Mouse (Mus musculus): ENCODE results near the gene Chit1.

The Chit1 gene

DNA sequence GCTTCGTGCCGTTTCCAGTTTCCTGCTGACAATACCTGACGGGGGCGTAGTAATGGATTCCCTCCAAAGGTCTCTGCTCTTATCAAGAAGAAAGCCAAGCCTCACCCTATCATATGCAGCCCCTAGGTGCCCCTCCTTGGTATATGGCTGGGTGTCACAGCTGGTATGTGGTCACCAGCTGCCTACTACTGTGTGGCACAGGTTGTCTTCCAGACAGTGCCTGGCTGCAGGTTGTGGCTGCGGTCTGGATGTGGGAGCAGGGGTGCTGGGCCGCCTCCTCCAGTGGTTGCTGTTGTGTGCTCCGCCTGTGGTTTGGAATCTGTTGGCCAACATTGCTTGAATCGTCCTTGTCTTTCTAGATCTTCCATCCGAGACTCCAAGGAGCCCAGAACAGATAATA is 39.7 kb downstream of the Chit1 start:
- DNase-seq: no peak

DNA sequence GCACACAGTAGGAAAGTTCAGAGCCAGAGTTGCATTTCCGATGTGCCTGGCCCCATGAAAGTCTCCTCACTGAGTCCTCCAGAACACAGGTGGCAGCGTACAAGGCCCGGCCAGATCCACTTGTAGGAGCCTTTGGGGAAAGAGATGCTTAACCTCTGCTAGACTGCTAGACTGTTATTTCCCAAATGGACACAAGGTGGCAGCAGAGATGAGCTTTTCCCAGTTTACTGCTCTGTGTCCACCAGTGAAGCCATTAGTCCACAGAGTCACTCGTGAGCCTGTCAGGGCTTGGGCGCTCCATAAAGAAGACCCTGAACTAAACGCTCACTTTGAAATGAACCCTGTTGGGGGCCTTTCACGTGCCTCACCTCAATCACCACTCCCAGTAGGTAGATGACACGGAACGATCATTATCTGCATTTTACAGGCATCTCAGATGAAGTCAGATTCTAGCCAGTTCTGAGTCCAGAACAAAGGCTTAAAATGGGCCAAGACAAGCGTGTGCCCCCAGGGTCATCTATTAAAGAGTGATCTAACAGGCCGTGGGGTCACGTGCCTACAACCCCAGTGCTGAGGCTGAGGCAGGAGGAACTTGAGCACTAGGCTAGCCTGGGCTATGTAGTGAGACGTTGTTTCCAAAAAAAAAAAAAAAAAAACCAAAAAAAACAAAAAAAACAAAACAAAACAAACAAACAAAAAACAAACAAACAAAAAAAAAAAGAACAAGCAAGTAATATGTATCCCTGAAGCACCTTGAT is 40.8 kb downstream of the Chit1 start:
- DNase-seq: peak; percentile 86

DNA sequence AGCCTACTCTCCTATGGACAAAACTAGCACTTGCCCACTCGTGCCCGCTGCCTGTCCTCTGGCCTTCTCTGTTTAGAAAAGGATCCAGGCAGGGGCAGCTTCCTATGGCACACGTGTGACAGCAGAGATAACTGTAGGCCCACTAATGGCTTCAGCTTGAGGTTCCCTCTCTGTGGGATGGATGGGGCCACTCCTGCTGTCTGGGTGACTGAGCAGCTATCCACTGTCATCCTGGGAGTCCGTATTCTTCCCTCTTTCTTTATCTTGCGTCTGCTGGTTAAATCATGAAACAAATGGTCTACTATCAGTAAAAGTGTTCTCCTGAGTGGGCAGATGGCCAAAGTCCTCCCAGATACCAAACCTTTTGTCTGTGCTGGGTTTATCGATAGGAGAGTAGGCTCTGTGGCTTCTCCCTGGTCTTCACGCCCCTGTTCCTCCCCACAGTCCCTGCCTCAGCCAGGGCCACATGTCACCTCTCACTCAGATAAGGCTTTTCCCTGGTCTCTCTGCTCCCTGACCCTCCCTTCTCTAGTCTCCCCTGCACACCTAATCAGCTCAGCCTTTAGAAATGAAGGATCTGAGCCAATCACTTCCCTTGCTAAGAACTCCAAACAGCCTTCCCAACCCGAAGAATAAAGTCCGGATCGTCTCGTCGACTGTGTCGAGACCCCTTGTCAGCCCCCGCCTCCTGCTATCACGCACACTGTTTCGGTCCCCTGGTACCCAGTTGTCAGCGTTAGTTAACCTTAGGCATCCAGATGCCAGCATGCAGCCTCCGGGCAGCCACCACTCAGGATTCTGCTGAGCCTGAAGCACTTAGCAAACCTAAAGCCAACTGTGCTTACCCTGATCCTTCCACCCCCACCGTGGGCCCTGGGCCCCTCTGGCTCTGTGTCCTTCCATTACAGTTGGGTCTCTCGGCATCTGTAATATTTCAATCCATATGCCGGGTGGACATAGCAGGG is 41.9 kb downstream of the Chit1 start:
- no peak for DNase-seq

DNA sequence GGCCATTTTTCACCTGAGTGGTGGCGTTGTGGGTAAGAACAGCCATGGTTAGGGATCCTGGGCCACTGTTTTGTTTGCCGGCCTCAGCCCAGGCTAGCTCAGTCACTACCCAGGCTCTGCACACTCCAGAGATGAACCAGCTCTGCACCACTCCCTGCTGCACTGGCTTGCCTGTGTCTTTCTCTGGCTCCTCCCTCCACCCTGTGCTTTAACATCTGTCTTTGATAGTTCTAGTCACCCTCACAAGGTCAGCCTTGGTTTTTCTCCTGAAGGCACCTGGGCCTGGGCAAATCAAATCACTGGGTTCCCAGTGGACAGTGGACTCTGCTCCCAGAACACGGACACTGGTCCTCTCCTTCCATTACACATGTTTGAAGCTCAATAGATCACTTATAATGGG is 43.1 kb downstream of the Chit1 start:
- no peak for DNase-seq

DNA sequence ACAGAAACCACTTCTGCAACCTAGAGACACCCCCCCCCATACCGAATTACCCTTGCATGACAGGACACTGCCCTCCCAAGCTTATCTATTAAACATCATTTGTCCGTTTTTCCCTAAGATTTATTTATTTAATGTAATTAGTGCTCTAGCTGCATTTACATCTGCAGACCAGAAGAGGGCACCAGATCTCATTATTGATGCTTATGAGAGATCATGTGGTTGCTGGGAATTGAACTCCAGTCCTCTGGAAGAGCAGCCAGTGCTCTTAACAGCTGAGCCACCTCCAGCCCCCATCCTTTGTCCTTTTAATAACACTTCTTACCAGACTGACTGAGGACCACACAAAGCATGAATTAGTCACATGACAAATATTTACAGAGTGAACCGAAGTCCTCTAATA is 43.6 kb downstream of the Chit1 start:
- DNase-seq: no peak

DNA sequence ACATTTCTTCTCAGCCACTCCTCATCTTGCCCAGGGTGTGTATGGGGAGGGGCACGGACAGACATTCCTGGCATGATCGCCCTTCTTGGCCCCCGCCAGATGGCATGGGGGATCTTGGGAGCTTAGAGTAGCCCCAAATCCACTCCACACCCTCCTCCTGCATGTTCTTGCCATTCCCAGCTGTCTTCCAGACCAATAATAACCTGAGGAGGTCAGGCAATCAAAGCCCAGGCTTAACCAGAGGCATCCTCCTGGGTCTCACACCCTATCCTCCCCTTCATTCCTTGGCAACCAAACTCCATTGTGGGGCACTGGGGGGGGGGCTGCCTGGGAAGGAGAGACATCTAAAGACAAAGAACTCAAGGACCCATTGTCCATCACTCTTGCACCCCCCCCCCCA is 49.4 kb downstream of the Chit1 start:
- no peak for DNase-seq

DNA sequence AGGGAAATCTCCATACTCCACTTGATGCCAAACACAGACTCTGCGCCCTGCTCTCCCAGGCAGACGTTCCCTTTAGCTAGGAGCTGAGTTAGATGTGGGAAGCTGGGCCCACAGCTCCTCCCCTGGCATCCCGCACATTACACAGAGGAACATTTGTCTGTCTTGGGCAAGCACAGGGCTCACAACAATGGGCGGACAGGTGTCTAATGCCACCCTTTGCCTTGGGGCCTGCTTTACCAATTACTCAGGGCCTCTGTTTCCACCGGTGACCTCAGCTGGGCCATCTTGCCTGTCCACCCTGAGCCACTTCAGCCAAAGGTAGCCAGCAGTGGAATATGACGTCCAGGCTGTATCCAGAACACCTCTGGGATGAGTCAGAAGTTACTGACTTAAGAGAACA is 50.4 kb downstream of the Chit1 start:
- DNase-seq: no peak

DNA sequence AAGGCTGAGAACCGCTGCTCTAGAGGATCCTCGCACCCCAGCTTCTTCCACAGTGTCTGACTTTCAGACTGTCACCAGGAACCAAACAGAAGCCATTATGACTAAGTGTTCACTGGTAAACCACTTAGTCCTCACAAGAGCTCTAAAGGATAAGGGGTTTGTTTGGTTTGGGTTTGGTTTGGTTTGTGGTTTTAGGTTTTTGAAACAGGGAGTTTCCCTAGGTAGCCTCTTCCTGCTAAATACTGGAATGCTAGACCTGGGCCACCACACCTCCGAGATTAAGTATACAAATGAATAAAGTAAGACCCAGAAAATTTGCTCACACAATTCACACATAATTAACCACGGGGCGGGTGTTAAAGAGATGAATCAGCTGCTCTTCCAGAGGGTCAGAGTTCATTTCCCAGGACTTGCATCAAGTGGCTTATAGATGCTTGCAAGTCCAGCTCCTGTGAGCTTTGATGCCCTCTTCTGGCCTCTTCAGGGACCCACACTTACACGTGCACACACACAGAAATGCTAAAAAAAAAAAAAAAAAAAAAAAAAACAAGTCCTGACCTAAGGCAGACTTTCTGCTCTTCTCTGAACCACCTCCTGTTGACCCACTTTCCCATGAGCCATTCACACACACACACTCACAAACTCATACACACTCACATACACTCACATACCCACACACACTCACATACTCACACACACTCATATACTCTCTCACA is 51.6 kb downstream of the Chit1 start:
- DNase-seq: no peak

DNA sequence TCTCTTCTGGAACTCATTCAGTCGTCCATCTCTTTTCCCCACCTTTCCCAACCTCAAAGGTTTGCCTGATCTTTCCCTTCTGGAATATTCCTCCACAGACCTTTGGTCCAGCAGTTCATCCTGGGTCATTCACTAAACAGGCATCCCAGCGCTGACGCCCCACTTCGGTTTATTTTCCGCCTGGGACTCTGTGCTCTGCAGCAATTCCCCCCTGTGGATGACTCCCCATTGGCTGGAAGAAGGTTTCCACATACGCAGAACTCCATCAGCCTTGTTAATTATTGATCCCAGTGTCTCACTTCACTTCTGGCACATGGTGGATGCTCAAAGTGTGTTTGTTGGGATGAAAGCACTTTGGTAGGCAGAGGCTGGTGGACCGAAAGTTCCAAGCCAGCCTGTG is 52.4 kb downstream of the Chit1 start:
- no peak for DNase-seq

DNA sequence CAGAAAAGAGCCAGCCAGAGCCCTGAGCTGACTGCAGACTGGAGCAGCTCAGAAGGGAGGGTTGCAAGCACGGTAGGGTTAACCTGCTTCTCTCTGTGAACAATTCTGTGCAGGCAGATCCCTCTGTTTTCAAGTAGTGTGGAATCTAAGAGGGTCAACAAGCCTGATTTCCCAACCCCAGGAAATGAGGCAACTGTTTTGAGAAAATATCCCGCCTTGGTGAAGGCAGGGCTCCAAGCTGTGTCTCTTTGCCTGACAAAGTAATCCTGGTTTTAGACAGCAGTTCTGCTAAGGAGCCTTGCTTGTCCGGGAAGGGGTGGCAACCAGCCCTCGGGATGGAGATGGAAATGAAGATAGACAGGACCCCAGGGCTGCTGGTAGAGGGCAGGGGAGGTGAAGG is 53.4 kb downstream of the Chit1 start:
- DNase-seq: no peak

DNA sequence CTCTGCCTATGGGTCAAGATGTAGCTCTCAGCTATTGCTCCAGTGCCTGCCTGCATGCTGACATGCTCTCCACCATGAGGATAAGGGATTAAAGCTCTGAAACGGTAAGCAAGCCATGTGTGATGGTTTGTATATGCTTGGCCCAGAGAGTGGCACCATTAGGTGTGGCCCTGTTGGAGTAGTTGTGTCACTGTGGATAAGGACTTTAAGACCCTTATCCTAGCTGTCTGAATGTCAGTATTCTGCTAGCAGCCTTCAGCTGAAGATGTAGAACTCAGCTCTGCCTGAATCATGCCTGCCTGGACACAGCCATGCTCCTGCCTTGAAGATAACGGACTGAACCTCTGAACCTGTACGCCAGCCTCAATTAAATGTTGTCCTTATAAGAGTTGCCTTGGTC is 55.5 kb downstream of the Chit1 start:
- no peak for DNase-seq

DNA sequence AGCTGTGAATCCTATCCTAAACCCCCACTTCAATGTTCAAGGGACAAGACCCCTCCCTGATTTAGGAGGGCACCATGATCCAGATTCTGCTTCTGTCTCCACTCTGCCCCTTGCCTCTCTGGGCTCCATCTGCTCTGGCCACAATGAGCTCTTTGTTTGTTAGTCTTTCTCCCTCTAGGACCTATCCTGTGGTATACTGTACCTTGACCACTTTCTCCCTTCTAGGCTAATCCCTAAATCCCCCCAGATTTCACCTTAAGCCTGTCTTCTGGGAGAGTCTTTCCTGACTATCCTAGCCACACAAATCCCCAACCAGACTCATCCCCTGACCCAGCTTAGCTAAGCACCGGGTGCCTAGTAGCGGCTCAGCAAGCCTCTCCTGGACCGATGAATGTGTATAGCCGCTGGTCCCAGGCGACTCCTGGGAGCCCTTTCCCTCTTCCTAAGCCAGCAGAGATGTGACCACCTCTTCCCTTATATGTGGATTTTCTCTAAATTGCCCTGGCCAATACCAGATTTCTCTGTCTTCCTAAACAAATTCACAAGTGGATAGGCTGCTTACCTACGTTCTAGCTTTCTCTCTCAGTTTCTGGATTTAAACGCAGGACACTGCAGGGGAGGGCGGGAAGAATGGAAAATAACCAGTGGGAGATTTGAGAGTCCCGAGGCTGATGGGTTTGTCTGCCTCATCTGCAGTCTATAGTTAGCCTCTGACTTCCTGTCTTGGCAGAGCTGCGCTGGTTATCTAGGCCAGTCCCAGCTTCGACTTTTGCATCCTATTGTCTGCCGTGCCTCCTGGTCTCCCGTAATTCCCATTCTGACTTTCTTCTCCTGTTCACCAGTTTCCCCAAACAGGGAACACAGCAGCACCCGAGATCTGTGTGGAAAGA is 56.6 kb downstream of the Chit1 start:
- DNase-seq: peak; percentile 84

DNA sequence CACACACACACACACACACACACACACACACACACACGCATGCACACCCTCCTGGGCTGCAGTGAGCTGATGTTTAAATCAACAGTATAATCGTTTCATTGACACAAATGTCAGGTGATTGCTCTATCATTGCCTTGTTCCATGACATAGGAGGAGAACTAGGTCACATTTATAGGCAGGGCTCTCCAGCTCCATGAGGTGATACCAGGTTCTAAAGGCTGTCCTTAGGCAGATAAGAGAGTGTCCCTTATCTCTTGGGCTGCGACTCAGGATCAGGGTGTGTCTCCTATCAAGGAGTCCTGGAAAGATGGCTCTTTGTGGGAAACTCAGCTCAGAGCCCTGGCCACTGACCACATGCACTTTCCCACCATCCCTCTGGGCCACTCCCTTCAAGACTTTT is 57.5 kb downstream of the Chit1 start:
- no peak for DNase-seq

DNA sequence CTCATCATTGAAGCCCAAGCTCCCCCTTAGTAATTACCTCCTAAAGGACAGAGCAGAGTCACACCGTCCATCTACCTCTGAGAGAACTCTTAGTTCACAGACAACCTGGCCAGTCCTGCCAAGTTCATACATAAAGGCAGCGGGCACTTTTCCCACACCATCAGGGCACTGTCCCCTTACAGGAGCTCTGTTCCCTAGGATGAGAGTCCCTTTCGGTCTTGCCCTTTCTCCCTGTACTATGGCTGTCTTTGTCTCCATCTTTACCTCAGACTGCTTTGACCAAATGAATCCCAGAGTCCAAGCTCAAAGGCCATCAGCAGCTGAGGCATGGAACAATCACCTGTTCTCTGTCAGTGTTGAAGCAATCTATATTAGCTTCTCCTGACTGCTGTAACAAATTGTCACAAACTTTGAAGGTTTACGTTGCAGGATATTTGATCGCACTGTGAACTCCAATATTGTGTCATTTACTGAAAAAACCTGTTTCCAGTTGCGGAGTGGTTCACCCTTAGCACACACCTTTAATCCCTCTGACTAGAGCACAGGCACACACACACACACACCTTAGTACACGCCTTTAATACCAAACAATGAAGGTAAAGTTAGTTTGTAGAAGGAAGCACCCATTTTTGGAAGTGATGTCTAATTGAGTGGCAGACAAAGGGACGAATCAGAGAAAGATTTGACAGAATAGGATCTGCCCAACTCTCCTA is 58.1 kb downstream of the Chit1 start:
- no peak for DNase-seq

DNA sequence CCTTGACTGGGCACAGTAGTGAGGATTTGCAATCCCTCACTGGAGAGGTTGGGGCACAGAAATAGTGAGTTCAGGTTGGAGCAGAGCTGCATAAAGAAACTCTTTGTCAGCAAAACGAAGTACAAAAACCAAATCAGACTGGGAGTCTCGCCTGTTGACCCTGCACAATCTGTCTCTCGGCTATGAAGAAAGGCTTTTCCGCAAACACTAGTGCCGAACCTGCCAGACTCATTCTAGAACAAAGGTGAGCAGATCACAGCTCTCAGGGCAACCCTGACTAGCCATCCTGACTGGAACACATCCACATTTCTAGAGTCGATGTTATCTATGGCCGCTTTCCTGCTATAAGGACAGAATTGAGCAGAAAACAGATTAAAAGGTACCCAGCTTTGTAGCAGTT is 62.0 kb downstream of the Chit1 start:
- no peak for DNase-seq

DNA sequence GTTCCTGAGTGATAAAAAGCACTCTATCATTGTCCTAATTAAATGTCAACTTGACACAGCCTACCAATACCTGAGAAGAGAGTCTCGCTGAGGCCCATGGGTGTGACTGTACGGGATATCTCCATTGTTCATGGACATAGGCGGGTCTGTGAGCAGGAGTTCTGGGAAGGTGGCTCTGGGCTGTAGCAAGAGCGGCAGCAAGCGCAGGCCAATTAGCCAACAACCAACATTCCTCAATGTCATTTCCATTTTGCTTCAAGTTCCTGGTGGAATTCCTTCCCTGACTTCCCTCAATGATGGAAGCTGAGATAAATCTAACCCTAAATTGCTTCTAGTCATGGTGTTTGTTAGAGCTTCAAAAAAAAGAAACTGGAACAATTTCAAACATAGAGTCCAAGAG is 66.9 kb downstream of the Chit1 start:
- no peak for DNase-seq

DNA sequence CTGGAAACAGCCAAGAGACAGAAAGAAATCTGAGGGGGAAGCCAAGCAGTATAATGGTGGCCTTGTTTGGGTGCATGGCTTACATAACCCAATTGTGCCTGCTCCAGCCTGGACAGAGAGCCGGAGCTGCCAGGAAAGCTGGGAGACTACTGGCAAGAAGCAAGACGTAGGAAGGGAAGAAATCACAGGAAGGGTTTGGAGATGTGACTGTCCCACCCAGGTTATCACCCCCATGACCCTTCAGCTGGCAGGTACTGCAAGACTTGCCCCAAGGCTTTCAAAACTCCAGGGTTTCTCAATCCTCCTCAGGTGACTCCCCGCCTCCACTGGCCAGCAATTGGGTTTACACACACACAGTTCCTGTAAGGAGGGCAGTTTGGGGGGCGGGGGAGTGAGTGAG is 71.0 kb downstream of the Chit1 start, which contains the start of gene Chil1:
Chil1 (plus strand) TSS at position 152 of the 400 bp plus-strand sequence.
- peak; percentile 58 for DNase-seq

DNA sequence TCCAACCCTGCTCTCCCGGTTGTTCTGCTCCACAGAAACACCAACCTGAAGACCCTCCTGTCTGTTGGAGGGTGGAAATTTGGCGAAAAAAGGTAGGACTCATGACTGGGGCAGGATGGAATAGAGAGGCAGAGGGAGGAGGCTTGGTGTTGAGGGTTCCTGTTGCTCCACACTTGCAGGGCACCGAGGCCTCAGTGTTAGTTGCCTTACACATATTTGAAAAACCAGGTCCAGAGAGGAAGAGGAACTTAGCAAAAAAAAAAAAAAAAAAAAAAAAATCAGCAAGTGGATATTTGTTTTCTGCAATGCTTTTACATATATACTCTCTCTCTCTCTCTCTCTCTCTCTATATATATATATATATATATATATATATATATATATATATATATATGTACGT is 73.0 kb downstream of the Chit1 start:
- no peak for DNase-seq

DNA sequence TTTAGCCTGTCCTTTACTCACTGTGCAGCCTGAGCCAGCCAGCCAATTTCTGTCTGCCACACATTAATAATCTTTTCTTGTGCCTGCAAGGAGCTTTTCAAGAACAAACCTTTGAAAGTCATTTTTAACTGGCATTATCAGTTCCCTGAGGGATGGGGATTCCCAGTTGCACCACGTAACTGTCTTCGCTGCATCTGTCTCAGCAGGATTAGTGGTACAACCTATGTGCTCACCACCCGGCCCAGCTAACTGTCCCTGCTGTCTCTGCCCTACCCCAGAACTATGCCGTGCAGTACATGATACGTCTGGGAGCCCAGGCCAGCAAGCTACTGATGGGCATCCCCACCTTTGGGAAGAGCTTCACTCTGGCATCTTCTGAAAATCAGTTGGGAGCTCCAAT is 77.2 kb downstream of the Chit1 start:
- DNase-seq: no peak

DNA sequence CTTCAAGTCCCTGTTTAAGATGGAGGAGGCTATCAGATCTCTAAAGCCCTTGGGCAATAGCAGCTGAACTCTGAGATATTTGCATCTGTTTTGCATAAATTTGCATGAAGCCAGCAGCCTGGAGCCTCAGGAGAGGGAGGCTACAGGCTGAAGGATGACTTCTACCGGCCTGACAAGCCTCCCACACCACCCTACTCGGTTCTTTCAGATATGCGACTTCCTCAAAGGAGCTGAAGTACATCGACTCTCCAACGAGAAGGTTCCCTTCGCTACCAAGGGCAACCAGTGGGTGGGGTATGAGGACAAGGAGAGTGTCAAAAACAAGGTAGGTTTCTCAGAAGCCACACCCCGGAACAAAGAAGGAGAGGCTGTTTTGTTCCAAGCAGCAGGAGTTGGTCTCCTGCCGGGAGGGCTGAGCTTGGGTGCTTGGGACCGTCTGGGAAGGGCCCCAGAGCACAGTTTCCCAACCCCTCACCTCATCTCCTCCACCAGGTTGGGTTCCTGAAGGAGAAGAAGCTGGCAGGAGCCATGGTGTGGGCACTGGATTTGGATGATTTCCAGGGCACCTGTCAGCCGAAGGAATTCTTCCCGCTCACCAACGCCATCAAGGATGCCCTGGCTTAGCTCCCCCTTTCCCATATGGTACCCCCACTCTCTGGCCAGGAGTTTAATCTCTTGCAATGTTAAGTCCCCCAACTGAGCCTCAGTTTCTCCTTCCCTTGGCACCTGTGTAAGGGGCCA is 78.1 kb downstream of the Chit1 start:
- DNase-seq: peak; percentile 55

DNA sequence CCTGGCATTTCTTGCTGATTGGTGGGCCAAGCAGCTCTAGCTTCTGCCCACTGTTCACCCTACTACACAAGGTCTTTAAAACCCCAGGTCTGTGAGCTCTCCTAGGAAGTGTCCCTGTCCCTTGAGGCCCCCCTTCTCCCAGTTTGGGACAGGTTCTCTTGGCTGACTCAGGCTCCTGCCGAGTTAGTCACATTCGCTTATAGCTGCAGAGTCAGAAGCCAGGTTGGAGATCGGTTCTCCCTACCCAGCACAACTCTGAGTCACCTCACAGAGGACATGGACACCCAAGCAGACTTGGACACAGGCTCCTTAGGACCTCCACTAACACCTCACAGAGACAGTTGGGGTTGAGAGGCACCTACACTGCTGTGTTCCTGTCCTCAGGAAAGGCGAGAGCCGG is 80.2 kb downstream of the Chit1 start:
- no peak for DNase-seq
